In the genomic region with DNA sequence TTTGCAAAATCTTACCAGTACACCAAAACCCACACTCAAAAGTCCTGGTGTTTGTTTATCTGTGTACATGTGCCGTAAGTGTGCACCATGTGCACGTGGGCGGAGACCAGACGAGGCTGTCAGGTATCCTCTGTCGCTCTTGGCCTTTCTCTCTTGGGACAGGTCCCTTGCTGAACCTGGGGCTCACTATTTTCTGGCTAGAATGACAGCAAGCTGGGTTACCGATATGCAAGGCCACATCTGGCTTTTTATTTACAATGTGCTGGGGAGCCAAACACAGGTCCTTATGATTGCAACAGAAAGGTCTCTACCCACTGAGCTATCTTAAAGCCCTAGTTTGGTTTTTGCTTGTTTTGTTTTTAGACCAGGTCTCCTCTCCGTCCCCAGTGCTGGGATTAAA, we compare ENCODE assay signal across 21 mouse cellular contexts. TPM values are rescaled to one million over a fixed set of nuclear protein-coding genes. Genes with fewer than 3 reads are reported as not detected.
A peak's percentile ranks its signal among the peaks of the same experiment; 100 is the strongest.
DNase-seq lines count a peak whose midpoint lies in the region; ATAC-seq and TF ChIP-seq lines count a peak whose summit lies in the region.
"Had no signal": no experiment of that assay in that cellular context is flagged by ENCODE, and none has a peak within 500 bp of the region (broad histone marks: within the 10 kb centered on the region; RNA-seq: fewer than 3 reads in every experiment).

No protein-coding gene starts in this region.

- peak overlapping the region; percentile 89 for H3K27ac ChIP-seq in gastrocnemius, adult 2 months
- peak overlapping the region; percentile 80; the same call in 1 of the 2 replicates for H3K27ac ChIP-seq in intestine, embryonic 16.5 days (ENCODE audit: low read length)
- H3K27ac ChIP-seq in intestine, embryonic 15.5 days, result no peak overlapping the region
- peak overlapping the region; percentile 69; the same call in 1 of the 2 replicates for H3K27ac ChIP-seq in stomach, embryonic 15.5 days
- no peak overlapping the region; the same call in 1 of the 2 replicates for H3K27ac ChIP-seq in stomach, postnatal 0 days (replicated peaks)
- H3K27ac ChIP-seq: forebrain, embryonic 15.5 days; hindbrain, embryonic 13.5 days; limb, embryonic 10.5 days; midbrain, embryonic 15.5 days had no signal

- no peaks in the 10 kb centered on the region for H3K27me3 ChIP-seq in intestine, embryonic 16.5 days (replicated peaks; ENCODE audit: control insufficient read depth, insufficient read depth, low read length)
- no peaks in the 10 kb centered on the region for H3K27me3 ChIP-seq in intestine, embryonic 15.5 days (replicated peaks)
- no peaks in the 10 kb centered on the region for H3K27me3 ChIP-seq in stomach, embryonic 15.5 days (replicated peaks)
- no peaks in the 10 kb centered on the region for H3K27me3 ChIP-seq in stomach, postnatal 0 days (ENCODE audit: control insufficient read depth, insufficient read depth, low read length)
- H3K27me3 ChIP-seq: embryonic facial prominence, embryonic 13.5 days; forebrain, embryonic 15.5 days; hindbrain, embryonic 13.5 days; midbrain, embryonic 15.5 days; Patski had no signal

- H3K9ac ChIP-seq in intestine, embryonic 16.5 days (ENCODE audit: low read depth, low read length), result peak overlapping the region; percentile 15; the same call in 1 of the 2 replicates
- H3K9ac ChIP-seq in intestine, embryonic 15.5 days, result no peak overlapping the region
- H3K9ac ChIP-seq in stomach, embryonic 15.5 days, result no peak overlapping the region
- no peak overlapping the region for H3K9ac ChIP-seq in stomach, postnatal 0 days (ENCODE audit: low read length)
- H3K9ac ChIP-seq: forebrain, embryonic 15.5 days; hindbrain, embryonic 13.5 days; midbrain, embryonic 15.5 days had no signal

- no peak overlapping the region for H3K4me2 ChIP-seq in intestine, embryonic 16.5 days (ENCODE audit: low read depth, low read length)
- no peak overlapping the region; the same call in 1 of the 2 replicates for H3K4me2 ChIP-seq in intestine, embryonic 15.5 days (replicated peaks)
- no peak overlapping the region for H3K4me2 ChIP-seq in stomach, embryonic 15.5 days
- H3K4me2 ChIP-seq in stomach, postnatal 0 days (replicated peaks; ENCODE audit: low read depth), result no peak overlapping the region
- H3K4me2 ChIP-seq: embryonic facial prominence, embryonic 13.5 days; forebrain, embryonic 15.5 days; hindbrain, embryonic 13.5 days; midbrain, embryonic 15.5 days had no signal

- TF ChIP-seq CTCF in gastrocnemius, adult 2 months (IDR thresholded peaks at IDR 0.05), result no peak
- TF ChIP-seq CTCF in stomach, postnatal 0 days (IDR thresholded peaks at IDR 0.05; ENCODE audit: low read depth), result no peak

- intact Hi-C loops in gastrocnemius, adult 2 months (cut with DNase I), result no loop called here

- no peaks in the 10 kb centered on the region for H3K9me3 ChIP-seq in intestine, embryonic 16.5 days (ENCODE audit: control insufficient read depth, low read length)
- H3K9me3 ChIP-seq in intestine, embryonic 15.5 days, result no peaks in the 10 kb centered on the region
- no peaks in the 10 kb centered on the region for H3K9me3 ChIP-seq in stomach, embryonic 15.5 days
- H3K9me3 ChIP-seq in stomach, postnatal 0 days (ENCODE audit: control insufficient read depth, low read length), result no peaks in the 10 kb centered on the region
- H3K9me3 ChIP-seq: embryonic facial prominence, embryonic 13.5 days; forebrain, embryonic 15.5 days; hindbrain, embryonic 13.5 days; limb, embryonic 10.5 days; midbrain, embryonic 15.5 days had no signal

- ATAC-seq in intestine, embryonic 16.5 days, result no peak
- no peak for ATAC-seq in intestine, embryonic 15.5 days
- no peak for ATAC-seq in stomach, embryonic 15.5 days (ENCODE audit: insufficient read depth, low FRiP score, low read depth)
- no peak for ATAC-seq in stomach, postnatal 0 days (ENCODE audit: low FRiP score, low TSS enrichment)
- ATAC-seq: CD4-positive, CD25-positive, alpha-beta regulatory T cell, adult 4 months; forebrain, embryonic 15.5 days; midbrain, embryonic 15.5 days; Patski had no signal

- no peak overlapping the region for H3K4me3 ChIP-seq in gastrocnemius, adult 2 months
- no peak overlapping the region for H3K4me3 ChIP-seq in intestine, embryonic 16.5 days (ENCODE audit: low read length)
- H3K4me3 ChIP-seq in intestine, embryonic 15.5 days (replicated peaks), result no peak overlapping the region
- no peak overlapping the region for H3K4me3 ChIP-seq in stomach, embryonic 15.5 days (replicated peaks)
- H3K4me3 ChIP-seq in stomach, postnatal 0 days (ENCODE audit: low read depth, low read length), result no peak overlapping the region
- H3K4me3 ChIP-seq: embryonic facial prominence, embryonic 13.5 days; forebrain, embryonic 15.5 days; hindbrain, embryonic 13.5 days; limb, embryonic 10.5 days; midbrain, embryonic 15.5 days; myocyte had no signal

- H3K4me1 ChIP-seq in intestine, embryonic 16.5 days (ENCODE audit: control insufficient read depth, insufficient read depth, low read length), result peaks cover 53% of the 10 kb centered on the region
- H3K4me1 ChIP-seq in intestine, embryonic 15.5 days (replicated peaks), result peaks cover 47% of the 10 kb centered on the region
- H3K4me1 ChIP-seq in stomach, embryonic 15.5 days, result peaks cover 54% of the 10 kb centered on the region
- H3K4me1 ChIP-seq in stomach, postnatal 0 days (replicated peaks; ENCODE audit: control insufficient read depth, insufficient read depth), result peaks cover 33% of the 10 kb centered on the region

- no peak for TF ChIP-seq EP300 in stomach, postnatal 0 days (optimal IDR thresholded peaks at IDR 0.05)

- 81% methylated on average over 7 of the region's 7 CpGs for WGBS in intestine, embryonic 16.5 days
- WGBS in intestine, embryonic 15.5 days, result 77% methylated on average over 7 of the region's 7 CpGs
- WGBS in stomach, embryonic 15.5 days, result 83% methylated on average over 7 of the region's 7 CpGs
- 78% methylated on average over 7 of the region's 7 CpGs for WGBS in stomach, postnatal 0 days

- no peaks in the 10 kb centered on the region for H3K36me3 ChIP-seq in intestine, embryonic 16.5 days (ENCODE audit: control insufficient read depth, insufficient read depth, low read length)
- 0 out of 2 replicates have a peak, but pooled peaks cover 2% of the 10 kb centered on the region for H3K36me3 ChIP-seq in intestine, embryonic 15.5 days
- no peaks in the 10 kb centered on the region for H3K36me3 ChIP-seq in stomach, embryonic 15.5 days
- peaks cover 3% of the 10 kb centered on the region; the same call in 1 of the 2 replicates for H3K36me3 ChIP-seq in stomach, postnatal 0 days (ENCODE audit: control insufficient read depth, insufficient read depth, low read length)
- H3K36me3 ChIP-seq: forebrain, embryonic 15.5 days; hindbrain, embryonic 13.5 days; midbrain, embryonic 15.5 days had no signal

- no peak for DNase-seq in gastrocnemius, adult 2 months
- no peak for DNase-seq in gastrocnemius, postnatal 10 days
- no peak for DNase-seq in stomach, postnatal 0 days (ENCODE audit: low spot score)
- no peak for DNase-seq in c-Kit-positive CD71-positive TER-119-positive erythroid progenitor cells, embryonic 14.5 days (ENCODE audit: low spot score)
- DNase-seq: adrenal gland, adult 8-10 months; cerebellum, adult 9-11 months; gastrocnemius, postnatal 36 days; kidney, postnatal 14 days; right cerebral cortex, postnatal 14 days; thymus, postnatal 14 days had no signal

RNA-seq across cellular contexts. Expression of gene Tmem184b, which starts 15.8 kb away (rescaled TPM):
- total RNA-seq in gastrocnemius, adult 2 months (2021), result 10 to 100 TPM; 26.1 to 36.7 TPM
- 10 to 100 TPM; 42.0 to 47.5 TPM for total RNA-seq in gastrocnemius, postnatal 10 days (2021)
- polyA plus RNA-seq in intestine, embryonic 16.5 days (2015; fragmentation: Nextera tagmentation; extraction: Ambion mirVana), result 43.6 and 46.4 TPM in 2 replicates
- polyA plus RNA-seq in intestine, embryonic 15.5 days (2015; fragmentation: Nextera tagmentation; extraction: Ambion mirVana), result 49.4 and 51.0 TPM in 2 replicates
- polyA plus RNA-seq in stomach, embryonic 15.5 days (2015; fragmentation: Nextera tagmentation; extraction: Ambion mirVana), result 58.5 and 59.9 TPM in 2 replicates
- 21.2 and 22.3 TPM in 2 replicates for polyA plus RNA-seq in stomach, postnatal 0 days (2015; fragmentation: Nextera tagmentation; extraction: Ambion mirVana)

RNA-seq across cellular contexts. Expression of gene Maff, which starts 41.2 kb away (rescaled TPM):
- 1 to 10 TPM; 4.0 to 8.8 TPM for total RNA-seq in gastrocnemius, adult 2 months (2021)
- total RNA-seq in gastrocnemius, postnatal 10 days (2021), result 1 to 10 TPM; 2.0 to 2.6 TPM
- polyA plus RNA-seq in intestine, embryonic 16.5 days (2015; fragmentation: Nextera tagmentation; extraction: Ambion mirVana), result 6.0 and 7.1 TPM in 2 replicates
- polyA plus RNA-seq in intestine, embryonic 15.5 days (2015; fragmentation: Nextera tagmentation; extraction: Ambion mirVana), result 5.8 and 7.9 TPM in 2 replicates
- polyA plus RNA-seq in stomach, embryonic 15.5 days (2015; fragmentation: Nextera tagmentation; extraction: Ambion mirVana), result 5.2 and 6.6 TPM in 2 replicates
- 11.4 and 11.9 TPM in 2 replicates for polyA plus RNA-seq in stomach, postnatal 0 days (2015; fragmentation: Nextera tagmentation; extraction: Ambion mirVana)

RNA-seq across cellular contexts. Expression of gene Pla2g6, which starts 59.4 kb away (rescaled TPM):
- total RNA-seq in gastrocnemius, adult 2 months (2021), result 10 to 100 TPM; 19.4 to 20.1 TPM
- total RNA-seq in gastrocnemius, postnatal 10 days (2021), result 1 to 10 TPM; 9.2 to 9.8 TPM
- 27.1 and 28.3 TPM in 2 replicates for polyA plus RNA-seq in intestine, embryonic 16.5 days (2015; fragmentation: Nextera tagmentation; extraction: Ambion mirVana)
- 20.2 and 21.6 TPM in 2 replicates for polyA plus RNA-seq in intestine, embryonic 15.5 days (2015; fragmentation: Nextera tagmentation; extraction: Ambion mirVana)
- 16.6 and 18.9 TPM in 2 replicates for polyA plus RNA-seq in stomach, embryonic 15.5 days (2015; fragmentation: Nextera tagmentation; extraction: Ambion mirVana)
- 8.8 and 9.4 TPM in 2 replicates for polyA plus RNA-seq in stomach, postnatal 0 days (2015; fragmentation: Nextera tagmentation; extraction: Ambion mirVana)

Comparison
In these comparisons a context has a peak if more than half of its experiments do, and no peak if none do; other contexts are left out.
1. H3K27ac ChIP-seq: peak in gastrocnemius, adult 2 months (single experiment), intestine, embryonic 16.5 days (single experiment) and stomach, embryonic 15.5 days (single experiment); none in intestine, embryonic 15.5 days (single experiment) and stomach, postnatal 0 days (single experiment).